Mouse (Mus musculus): ENCODE measurements around the gene Zic1.

Gene Zic1

DNA sequence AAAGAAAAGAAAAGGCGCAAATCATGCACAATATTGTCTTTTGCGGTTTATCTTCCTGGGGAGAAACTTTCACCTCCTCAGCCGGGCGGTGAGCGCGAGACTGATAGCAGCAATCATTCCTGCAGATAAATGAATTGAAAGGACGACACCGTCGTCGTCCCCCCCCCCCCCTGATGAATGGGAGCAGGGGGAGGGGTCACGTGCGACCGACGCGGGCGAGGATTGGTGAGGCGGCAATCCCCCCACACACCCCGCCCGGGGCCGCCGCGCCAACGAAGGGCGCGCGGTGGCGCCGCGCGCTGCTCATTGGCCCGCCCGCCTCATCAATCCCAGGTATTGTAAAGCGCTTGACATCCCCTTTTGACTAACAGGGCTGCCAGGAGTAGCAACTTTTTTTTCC lies at the start of gene Zic1:
Gene Zic1 (minus strand): TSS at position 147 of the 400 bp plus-strand sequence.
- DNase-seq = no peak

DNA sequence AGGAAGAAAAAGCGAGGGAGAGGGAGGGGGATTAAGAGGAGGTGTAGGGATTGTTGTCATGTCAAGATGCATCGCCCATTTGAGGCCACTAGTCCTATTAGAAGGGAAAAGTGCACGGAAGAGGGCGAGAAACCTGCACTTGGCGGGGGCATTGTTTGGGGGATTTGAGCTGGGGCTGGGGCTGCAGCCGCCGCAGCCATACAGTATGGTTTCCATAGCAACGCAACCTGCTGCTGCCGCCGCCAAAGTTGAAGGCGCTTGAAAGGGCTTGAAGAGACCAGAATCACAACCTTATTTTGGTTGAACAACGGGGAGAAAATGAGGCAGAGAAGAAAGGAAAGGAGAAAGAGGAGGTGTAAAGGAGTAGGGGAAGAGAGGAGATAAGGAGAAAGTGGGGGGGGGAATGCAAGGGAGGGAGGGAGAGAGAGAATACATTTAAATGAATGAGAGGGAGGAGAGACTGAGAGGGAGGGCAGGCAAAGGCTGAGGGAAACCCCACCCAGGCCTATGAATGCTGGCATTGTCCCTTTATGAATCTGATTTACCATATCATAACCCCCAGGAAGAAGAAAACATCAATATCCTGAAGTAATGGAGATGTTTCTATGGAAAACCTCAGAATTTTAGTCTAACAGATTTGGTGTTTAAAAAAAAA lies 48.5 kb upstream of the Zic1 start:
- DNase-seq = no peak

DNA sequence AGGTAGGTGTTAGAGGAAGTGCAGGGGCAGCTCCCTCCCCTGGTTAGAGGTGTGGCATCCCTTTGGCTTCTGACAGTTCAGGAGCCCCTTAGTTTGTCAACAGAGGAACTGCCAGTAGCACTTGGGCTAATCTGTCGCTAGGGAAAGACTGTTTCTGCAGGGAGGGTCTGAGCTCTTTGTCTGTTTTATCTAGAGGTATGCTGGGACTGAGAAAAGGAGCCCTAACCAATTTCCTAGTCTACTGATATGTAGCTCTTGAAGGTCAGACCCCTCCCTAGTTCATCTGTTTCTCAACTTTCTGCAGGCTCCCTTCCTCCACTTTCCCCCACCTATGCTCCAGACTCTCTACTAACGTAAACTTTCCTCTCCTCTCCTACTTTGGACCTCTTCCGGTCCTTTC lies 44.2 kb upstream of the Zic1 start:
- no peak for DNase-seq

DNA sequence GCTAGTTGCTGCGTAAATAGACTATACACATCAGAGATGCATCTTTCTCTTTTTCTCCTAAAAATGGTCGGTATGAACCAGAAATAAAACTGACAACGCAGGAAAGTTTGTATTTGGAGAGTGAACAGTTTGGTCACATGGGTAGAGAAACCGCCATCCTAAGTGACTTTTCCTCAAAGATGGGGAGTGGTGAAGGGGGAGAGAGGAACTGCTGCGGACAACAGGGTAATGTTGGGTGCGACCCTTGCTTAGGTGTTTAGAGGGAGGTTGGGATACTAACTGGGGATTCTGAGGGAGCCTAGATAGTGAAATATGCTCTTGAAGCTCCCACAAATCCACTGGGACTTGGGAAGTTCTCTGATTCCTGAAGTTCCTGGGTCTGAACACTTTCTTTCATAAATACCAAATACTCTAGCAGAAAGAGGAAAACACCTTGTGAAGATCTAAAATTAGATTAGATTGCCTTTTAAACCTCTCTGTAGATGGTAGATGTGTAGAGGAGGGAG lies 40.7 kb upstream of the Zic1 start:
- no peak for DNase-seq

DNA sequence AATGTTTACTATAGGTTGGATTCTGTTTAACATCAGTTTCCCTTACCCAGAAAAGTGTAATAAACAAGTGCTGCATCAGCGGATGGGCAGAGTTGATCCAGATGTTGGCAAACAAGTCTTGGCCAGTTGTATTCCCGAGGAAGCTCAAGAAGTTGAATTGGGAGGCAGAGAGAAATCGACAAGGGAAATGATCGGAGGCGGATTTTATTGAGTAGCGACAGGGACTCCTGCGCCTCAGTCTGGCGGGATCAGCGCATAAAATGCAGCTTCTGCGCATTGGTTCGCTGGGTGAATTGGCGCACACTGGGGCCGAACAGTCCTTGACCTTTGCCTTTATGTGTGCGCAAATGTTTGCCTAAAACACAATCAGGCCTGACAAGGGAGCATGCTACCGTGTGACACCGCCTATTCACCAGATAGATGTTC lies 40.2 kb upstream of the Zic1 start:
- no peak for DNase-seq

DNA sequence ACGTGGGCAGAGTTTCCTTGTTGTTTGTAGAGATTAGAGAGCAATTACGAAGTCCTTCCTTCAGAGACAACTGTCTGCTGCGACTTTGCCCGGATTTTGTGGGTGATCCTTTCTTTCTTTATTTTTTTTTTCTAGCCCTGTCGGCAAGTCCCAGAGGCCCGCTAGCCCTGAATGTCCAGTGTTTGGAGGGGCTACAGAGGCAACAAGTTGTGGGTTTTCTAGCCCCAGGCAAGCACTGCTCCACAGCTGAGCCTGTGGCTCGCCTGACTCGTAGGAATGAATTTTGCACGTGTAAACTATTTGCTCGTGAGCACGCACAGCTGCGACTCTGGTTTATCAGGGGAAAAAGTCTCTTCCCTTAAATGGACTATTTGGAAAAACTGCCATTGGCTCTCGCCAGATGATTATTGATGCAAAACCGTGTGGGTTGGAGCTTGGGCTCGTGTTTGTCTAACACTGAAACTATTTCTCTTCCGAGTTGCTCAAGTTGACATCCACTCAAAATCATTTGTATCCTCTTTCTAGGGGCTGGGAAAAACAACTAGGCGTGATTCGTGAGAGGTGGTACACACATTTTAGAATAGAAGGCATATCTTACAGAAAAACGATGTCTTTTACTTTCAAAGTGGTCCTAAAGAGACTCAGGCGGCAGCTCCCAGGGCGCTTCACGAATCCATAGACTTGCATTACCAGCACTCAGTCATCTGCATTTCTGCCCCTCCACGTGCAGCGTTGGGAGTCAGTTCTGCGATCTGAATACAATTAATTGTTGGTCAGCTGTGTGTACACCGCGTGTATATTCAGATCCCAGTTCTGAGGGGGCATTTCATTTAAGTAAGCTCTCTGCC lies 39.5 kb upstream of the Zic1 start:
- no peak for DNase-seq

DNA sequence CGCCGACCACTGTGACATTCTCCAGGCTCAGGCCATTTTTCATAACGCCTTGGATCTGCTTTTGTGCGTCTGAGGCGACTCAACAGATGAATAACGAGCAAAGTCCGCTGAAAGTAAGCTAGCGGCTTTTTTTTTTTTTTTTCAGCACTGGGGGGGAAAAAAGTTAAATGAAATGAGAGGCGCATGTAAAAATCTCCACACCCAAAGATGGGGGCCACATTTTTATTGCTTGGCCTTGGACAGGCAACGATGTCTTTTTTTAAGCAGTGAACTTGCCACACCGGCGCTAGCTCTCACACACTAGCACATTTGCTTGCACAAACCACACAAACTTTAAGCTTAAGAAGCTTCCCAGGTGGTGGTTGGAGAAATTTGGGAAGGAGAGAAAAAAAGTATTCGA lies 38.6 kb upstream of the Zic1 start:
- DNase-seq = no peak

DNA sequence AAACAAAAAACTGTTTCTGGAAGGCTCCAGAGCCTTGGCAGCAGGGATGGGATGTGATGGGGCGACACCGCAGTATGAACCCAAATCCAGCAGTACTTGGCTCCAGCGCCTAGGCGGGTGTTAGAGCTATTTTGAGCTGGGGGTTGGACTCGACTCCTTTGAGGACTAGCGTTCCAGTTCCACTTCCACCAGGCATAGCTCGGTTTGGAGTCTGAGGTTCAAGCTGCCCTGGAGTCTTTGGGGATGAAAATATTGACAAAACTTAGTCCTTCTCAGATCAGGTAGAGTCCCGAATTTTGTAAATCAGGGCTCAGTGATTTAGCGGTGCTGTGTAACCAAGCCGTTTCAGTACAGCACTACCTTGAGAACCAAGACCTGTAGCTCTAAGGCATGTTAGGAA lies 35.9 kb upstream of the Zic1 start:
- DNase-seq = no peak

DNA sequence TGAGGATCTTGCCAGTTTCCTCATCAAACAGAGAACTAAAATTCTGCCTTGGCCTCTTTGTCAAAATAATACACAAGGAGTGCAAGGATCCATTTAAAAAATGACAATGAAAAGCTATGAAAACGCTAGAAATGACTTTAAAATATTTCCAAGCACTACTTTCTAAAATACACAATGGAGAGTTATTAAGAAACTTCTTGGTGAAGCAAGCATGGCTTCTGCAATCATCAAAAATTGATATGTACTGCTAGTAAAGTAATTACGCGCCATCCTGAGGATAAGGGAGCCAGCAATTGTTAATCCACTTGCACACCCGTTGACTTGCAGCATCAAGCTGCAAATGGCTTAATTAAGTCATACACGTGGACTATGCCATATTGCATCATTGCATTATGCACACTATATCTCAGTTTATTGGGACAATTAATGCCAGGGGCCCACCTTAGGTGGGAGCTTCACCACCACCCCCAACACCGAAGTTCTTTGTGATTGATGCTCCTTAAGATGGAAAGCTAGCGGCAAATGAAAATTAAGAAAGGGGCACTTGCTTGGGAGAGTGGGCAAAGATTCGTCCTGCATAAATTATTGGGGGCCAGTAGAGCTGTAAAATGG lies 35.0 kb upstream of the Zic1 start:
- no peak for DNase-seq

DNA sequence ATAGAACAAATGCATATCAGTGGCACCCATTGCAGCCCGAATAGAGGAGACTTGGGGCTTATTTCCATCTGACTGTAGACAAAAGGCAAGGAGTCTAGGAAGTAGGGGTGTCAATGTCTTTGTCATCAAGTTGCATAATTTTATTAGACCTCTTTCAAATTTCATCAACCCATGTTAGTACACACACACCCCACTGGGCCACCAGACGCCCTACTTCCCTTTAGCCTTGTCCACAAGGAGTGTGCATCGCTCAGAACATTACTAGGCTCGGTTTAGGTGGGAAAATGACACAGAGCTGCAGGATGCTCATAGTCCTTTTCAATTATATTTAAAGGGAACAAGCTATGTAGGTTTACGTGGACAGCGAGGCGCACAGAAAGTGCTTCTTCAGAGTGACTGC lies 34.4 kb upstream of the Zic1 start:
- no peak for DNase-seq

DNA sequence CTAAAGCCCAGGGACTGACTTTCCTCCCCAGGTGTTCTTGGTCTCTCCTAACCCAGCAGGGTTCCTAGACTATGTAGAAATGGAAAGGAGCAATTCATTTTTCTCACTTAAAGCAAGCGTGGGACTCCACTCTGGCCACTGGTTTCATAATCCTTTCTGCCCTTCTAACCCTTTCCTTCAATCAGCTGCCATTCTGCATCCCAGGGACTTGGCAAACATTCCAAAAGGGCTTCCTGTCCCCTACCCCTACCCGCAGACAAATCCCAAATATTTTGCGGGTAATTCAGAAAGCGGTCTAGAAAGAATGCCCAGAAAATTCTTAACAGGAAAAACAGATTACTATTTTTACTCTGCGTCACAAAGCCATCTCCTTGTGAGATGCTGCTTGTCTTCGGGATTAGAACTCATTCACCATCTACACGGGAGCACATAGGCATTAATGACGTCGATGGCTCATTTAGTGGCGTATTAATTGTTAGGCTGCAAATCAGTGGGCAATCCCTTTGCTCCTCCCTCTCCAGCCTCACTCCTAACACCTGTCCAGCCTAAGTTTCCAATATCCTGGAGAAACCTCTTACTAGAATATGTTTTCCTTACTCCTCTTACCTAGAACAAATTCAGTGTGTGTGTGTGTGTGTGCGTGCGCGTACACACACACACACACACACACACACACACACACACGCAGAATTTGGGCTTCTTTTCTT lies 29.6 kb upstream of the Zic1 start:
- no peak for DNase-seq

DNA sequence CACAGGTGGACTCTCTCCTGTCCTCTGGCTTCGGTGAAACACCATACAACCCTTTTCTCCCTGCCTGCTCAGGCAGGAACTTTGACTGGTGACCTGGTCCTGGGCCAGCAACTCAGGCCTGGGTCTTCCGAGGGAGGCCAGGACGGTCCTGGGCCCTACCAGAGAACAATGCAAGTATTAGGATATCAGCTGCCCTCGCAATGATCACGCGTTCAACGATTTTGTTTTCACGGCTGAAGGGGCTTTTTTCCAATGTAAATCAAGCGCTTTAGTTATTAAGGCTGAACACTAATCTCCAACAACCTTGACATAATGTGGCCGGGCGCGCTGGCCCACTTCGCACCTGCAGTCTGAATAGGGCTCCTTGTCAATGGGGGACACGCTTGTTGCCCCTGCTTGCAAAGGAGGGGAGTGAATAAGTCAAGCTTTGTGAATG lies 28.6 kb upstream of the Zic1 start:
- no peak for DNase-seq

DNA sequence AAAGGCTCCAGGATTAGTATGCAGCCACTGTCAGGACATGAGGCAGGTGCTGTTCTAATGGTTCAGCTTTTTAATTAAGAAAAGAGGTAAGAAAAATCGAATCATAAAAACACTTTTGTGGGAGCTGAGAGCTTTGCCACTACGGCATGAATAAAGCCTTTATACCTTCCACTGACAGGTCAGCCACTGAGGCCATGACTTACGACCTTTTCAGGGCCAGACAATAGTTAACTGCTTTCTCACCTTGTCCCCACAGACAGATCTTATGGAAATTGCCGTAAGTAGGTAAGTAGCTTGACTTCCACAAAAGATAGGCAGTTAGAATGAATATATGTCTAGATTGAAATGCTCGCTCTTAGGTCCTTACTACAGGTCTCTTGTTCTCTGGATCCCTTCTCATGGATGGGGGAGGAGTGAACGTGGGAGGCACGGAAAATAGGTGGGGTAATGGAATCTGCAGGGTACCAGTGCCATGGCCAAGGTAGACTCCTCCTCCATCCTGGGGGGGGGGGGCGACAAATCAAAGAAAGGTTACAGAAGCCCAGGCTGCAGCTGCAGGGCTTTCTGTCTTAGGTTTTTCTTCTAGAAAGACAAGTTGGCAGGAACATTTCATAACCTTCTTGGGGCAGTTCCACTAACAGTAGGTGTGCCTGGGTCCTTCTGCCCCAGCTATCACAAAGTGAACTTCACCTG lies 27.9 kb upstream of the Zic1 start:
- no peak for DNase-seq

DNA sequence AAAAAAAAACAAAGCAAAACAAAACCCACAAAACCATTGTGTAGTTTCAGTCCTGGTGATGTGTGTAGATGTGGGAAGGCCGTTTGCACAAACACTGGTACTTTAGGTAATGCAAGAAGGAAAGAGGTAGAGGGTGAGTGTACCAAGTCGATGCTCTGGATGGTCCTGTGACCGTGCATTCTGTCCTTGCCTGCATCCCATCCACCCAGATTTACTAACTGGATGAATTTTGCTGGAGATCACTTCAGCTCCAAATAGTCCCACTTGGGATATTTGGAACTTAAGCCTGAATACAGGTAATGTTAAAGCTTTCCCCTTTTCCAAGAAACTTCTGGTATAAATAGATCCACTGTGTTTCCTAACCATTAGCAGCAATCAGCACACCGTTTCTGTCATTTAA lies 22.6 kb upstream of the Zic1 start:
- DNase-seq = no peak

DNA sequence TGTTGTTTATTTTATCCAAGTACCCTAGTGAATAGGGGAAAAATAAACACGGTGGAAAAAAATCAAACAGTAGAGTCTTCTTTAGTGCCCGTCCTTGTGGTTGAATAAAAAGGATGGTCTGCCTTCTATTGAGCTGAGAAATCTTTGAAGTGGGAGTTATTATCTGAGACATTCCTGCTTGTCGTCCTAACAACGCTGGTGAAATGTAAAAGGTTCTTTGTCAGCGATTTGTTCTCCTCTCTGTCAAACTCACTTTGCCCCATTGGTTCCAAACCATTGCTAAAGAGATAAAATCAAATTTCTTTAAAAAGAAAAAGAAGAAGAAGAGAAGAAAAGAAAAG lies 22.1 kb upstream of the Zic1 start:
- no peak for DNase-seq

DNA sequence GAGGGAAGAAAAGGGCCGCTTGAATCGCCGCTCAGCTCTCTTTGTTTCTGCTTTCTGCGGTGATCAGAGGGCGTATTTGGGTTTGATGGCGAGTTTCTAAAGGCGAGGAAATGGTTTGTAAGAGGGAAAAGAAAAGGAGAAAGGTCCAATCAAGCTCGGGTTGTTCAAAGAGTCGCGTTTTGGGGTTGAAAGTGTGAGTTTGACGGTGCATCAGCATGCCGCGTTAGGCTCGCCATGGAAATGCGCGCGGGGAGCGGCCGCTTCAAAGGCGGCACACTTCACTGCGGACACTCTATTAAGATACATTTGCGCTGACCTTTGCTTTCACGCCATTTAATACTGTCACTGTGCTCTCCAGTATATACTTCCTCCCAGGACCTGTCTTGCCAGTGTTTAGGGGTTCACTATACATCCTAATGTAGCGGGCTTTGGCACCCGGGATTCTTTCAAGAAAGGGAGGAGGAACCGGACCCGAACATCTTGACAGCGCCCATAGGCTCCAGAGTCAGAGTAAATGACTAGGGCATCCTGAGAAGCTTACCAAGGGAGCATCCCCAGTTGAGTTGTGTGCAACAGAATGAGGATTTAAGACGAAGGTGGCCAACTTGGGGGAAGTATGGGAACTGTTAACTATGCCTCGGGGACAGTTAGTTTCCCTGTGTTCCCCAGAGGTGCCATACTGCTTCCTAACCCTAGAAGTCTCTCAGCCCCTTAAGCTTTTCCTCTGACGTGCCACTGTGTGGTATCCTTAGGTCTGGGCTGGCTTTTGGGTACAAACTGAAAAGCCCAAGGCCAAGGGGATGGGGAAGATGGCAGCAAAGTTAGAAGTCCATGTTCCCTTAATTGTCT lies 21.5 kb upstream of the Zic1 start:
- DNase-seq = no peak

DNA sequence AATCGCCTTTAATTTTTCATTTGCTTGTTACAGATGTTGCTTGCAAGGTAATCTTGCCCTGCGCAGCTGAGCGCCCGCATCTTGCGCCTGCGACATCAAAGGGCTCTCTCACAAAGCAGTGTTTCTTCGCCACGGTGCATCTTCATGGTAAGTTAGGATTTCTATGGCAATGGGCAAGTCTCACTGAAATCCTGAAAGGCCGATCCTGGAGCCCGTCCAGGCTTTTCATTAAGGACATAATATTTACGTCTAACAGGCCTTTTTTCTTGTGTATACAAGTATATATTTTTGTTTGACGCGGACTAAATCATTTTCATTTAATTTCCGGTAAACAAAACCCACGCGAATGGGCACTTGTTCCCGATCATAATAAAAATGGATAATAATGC lies 20.9 kb upstream of the Zic1 start:
- DNase-seq = no peak

DNA sequence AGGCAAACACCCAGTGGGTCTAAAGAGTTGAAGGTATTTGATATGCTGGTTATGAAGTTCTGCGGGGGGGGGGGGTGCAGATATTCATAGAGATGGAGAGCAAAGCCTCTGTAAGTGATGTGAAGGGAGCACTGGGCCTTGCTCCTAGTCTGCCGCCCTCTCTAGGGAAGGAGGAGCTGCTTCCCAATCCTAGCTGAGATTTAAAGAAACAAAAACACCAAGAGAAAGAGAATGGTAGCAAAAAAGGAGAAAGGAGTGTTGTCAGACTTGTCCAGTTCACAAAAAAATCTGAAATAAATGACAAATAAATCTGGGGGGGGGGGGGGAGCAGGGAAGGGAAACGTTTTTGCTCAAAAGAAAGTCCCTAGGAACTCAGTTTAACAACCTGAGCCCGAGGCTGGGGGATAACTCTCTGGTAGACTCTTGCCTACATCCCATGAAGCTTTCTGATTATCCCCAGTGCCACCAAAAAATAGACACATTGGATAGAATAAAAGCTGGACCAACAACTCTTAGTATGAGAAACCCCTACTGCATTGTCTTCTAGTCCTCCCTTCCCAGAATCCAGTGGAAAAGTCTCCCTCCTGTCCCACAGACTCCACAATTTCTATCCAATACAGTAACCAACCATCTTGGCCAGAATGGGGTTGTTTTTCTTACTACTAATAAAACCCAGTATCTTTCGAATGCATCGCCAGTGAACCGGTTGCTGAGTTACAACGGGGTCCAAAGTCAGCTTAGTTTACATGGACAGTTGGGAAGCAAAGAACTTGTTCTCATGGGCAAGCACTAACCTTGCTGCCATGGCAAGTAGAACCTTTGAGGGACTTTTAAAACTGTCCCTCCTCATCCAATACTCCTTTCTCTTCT lies 20.2 kb upstream of the Zic1 start:
- no peak for DNase-seq

DNA sequence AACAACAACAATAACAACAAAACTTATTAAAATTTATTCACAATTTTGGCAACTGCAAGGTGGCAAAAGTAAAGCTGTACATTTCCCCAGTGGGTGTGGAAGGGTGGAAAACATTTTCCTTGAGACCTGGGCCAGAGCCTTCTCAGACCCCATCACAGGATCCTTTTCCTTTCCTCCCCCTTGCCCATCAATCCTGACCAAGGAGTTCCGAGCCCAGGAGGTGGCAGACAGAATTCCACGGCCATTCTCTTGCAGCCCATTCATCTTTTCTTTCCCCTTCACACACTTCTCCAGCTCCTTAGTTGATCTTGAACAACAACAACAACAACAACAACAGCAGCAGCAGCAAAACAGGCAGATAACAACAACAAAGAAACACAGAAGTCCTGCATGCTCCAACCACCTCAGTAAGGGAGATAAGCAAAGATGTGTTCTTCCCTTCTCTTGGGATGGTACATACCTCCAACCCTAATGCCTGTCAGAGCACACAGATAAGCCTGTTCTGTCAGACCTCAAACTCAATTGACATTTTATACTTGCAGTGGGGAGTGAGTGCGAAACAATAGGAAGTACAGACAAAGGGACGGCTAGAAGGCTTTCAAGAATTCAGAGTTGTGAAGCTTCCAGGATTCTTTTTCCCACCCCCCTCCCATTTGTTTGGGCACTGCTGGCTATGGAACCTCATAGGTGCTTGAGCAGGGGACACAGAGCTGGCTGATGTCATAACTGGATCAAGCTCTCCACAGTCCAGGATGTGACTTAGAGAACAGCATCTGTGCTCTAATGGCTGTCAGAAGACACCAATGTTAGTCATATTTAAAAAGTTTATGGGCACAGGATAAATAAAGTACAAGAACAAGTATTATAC lies 19.3 kb upstream of the Zic1 start:
- DNase-seq = no peak

DNA sequence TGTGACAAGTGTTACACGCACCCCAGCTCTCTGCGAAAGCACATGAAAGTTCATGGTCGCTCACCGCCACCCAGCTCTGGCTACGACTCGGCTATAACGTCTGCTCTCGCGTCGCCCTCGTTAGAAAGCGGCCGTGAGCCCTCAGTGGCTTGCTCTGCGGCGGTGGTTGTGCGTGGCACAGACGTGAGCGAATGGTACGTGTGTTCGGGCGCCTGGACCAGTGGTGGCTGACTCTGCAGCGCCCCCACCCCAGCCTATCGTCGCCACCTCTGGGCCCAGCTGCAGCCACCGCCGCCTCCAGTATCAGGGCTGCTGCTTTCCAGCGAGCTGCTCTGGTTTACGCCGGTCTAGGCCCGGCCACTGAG lies 18.5 kb upstream of the Zic1 start:
- DNase-seq = no peak

Measured in kidney, adult 18-20 months (tissue).